Mouse (Mus musculus) forebrain, embryonic 12.5 days (tissue): ENCODE data around the gene Dhx9. TPM values are rescaled to one million over a fixed set of nuclear protein-coding genes. Genes with fewer than 3 reads are reported as not detected.

Experiments used
- ATAC-seq: fragments of 200-750 bp; cut with Nextera tagmentation; 2 replicates; pipeline ENCODE4 v1.8.0; 2017; ENCODE audit warnings: moderate TSS enrichment; ENCODE audit not compliant: low FRiP score
- H3K27ac ChIP-seq: fragments of 300-500 bp; sonication (generic); 2 replicates; pipeline ENCODE4 v1.5.1; 2016; ENCODE audit warnings: mild to moderate bottlenecking
- H3K27me3 ChIP-seq: fragments of 300-500 bp; sonication (generic); 2 replicates; pipeline ENCODE4 v1.6.1; 2016; ENCODE audit warnings: mild to moderate bottlenecking
- H3K36me3 ChIP-seq: fragments of 300-500 bp; sonication (generic); replicated peaks from 2 replicates; pipeline ENCODE4 v1.6.1; 2016; ENCODE audit warnings: mild to moderate bottlenecking
- H3K4me1 ChIP-seq: fragments of 300-500 bp; sonication (generic); 2 replicates; pipeline ENCODE4 v1.6.1; 2016
- H3K4me2 ChIP-seq: fragments of 300-500 bp; sonication (generic); 2 replicates; pipeline ENCODE4 v1.6.1; 2016; ENCODE audit warnings: mild to moderate bottlenecking, moderate library complexity
- H3K4me3 ChIP-seq: fragments of 300-500 bp; sonication (generic); replicated peaks from 2 replicates; pipeline ENCODE4 v1.5.1; 2016; ENCODE audit warnings: mild to moderate bottlenecking
- H3K9ac ChIP-seq: fragments of 300-500 bp; sonication (generic); 2 replicates; pipeline ENCODE4 v1.6.1; 2016; ENCODE audit warnings: mild to moderate bottlenecking
- H3K9me3 ChIP-seq: fragments of 300-500 bp; sonication (generic); 2 replicates; pipeline ENCODE4 v1.6.1; 2016
- WGBS: fragments of 180-500 bp; shearing (Covaris S2); methylation state at CpG from one replicate; pipeline ENCODE4 v1.1.7; 2016; 5-methylcytosine and 5-hydroxymethylcytosine counted together
- polyA plus RNA-seq: library from polyadenylated mRNA; unstranded; fragments of >200 nt; fragmentation: Nextera tagmentation; extraction: Ambion mirVana; gene quantifications from 2 replicates; pipeline ENCODE4 v1.2.1, GENCODE M21; 2016

Dhx9 gene
- polyA plus RNA-seq, 1 experiment from 2014 or later, result 58.9 TPM

DNA sequence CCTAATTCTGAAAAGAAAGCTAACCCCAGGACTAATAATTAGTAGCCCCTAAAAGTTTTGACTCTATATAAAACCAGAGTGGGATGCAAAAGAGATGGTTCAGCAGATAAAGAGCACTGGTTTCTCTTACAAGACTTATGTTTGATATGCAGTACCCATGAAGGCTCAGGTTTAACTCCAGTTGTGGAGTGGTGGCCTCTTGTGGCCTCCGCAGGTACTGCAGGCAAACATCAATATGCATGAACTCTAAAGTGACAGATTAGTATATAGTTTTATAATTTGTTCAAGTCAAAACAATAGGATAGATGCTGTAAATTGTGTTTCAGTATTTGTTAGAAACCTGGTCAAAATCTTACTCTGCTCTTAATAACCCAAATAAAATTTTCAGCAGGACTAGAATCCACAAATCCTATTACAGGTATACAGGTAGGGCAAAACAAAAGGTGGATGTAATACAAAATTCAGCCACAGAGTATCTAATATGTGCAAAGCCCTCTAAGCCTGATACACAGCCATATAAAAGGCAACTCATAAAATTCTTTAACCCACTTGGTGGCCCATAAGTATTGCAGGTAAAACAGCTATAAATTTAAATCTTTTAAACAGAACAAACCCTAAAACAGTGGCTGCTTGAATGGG is 7.0 kb downstream of the Dhx9 start:
- no peaks in the 10 kb centered on the region for H3K9me3 ChIP-seq
- peaks cover 71% of the 10 kb centered on the region for H3K36me3 ChIP-seq
- H3K27me3 ChIP-seq, result no peaks in the 10 kb centered on the region
- 0 out of 2 replicates have a peak, but pooled peaks have one; percentile 10 for ATAC-seq
- no peak overlapping the region for H3K4me3 ChIP-seq
- WGBS, result 50% methylated on average over 1 of the region's 1 CpGs
- H3K27ac ChIP-seq, result no peak overlapping the region
- no peak overlapping the region for H3K4me2 ChIP-seq
- peaks cover 16% of the 10 kb centered on the region for H3K4me1 ChIP-seq
- no peak overlapping the region for H3K9ac ChIP-seq

DNA sequence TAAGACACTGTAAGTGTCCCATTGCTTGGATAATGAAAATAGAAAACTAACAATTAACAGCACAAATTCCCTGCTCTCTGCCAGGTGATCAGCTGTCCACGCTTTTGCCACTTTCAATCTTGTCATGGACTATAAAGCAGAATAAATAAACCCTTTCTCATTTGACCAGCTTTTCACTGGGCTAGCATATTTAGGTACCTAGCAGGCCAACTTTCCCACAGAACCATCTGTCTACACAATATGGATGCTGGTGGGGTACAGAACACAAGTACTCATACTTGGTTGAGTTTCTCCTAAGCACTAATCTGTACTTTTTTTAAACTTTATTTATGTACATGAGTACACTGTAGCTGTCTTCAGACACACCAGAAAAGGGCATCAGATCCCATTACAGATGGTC is 8.2 kb downstream of the Dhx9 start:
- 94% methylated on average over 1 of the region's 1 CpGs for WGBS
- peaks cover 80% of the 10 kb centered on the region for H3K36me3 ChIP-seq
- H3K27ac ChIP-seq, result no peak overlapping the region
- no peaks in the 10 kb centered on the region for H3K27me3 ChIP-seq
- no peak overlapping the region for H3K4me3 ChIP-seq
- no peak overlapping the region for H3K4me2 ChIP-seq
- no peak for ATAC-seq
- no peak overlapping the region for H3K9ac ChIP-seq
- no peaks in the 10 kb centered on the region for H3K9me3 ChIP-seq
- H3K4me1 ChIP-seq, result peaks cover 4% of the 10 kb centered on the region

DNA sequence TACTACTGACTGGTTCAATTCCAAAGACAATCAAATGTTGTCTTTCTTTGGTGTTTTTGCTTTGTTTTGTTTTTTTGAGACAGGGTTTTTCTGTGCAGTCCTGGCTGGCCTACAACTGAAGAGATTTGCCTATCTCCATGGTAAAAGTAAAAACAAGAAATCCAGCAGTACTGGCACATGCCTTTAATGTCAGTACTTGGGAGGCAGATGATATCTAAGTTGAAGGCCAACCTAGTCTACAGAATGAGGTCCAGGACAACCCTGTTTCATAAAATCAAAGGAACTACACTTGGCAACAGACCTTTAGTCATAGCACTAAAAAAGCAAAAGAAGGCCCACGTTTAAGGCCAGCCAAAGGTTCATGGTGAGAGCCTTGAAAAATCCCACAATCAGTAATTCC is 25.7 kb downstream of the Dhx9 start:
- H3K4me1 ChIP-seq, result no peaks in the 10 kb centered on the region
- no peaks in the 10 kb centered on the region for H3K9me3 ChIP-seq
- no peak overlapping the region for H3K4me3 ChIP-seq
- H3K27ac ChIP-seq, result no peak overlapping the region
- no peak overlapping the region for H3K4me2 ChIP-seq
- ATAC-seq, result no peak
- H3K9ac ChIP-seq, result no peak overlapping the region
- H3K27me3 ChIP-seq, result no peaks in the 10 kb centered on the region
- H3K36me3 ChIP-seq, result peaks cover 83% of the 10 kb centered on the region
- WGBS, result 84% methylated on average over 1 of the region's 1 CpGs

- Histone ChIP-seq H3K36me3 (peaks cover 66% of the 10 kb centered on the region), H3K4me2 (no peak overlapping the region), H3K27me3 (no peaks in the 10 kb centered on the region), H3K4me1 (no peaks in the 10 kb centered on the region), H3K4me3 (no peak overlapping the region), H3K9ac (no peak overlapping the region), H3K9me3 (no peaks in the 10 kb centered on the region), H3K27ac (no peak overlapping the region)
- peak; percentile 42; the same call in 1 of the 2 replicates for ATAC-seq
- WGBS, result 92% methylated on average over 5 of the region's 5 CpGs
These were observed 31.3 kb downstream of the Dhx9 start for GRCm38 (mm10) chr1:153456137-153456536.

GRCm38 (mm10) chr1:153453146-153453642 is 34.3 kb downstream of the Dhx9 start:
- peaks cover 42% of the 10 kb centered on the region for H3K36me3 ChIP-seq
- no peak overlapping the region for H3K9ac ChIP-seq
- H3K4me3 ChIP-seq, result no peak overlapping the region
- H3K9me3 ChIP-seq, result no peaks in the 10 kb centered on the region
- 85% methylated on average over 3 of the region's 3 CpGs for WGBS
- no peaks in the 10 kb centered on the region for H3K4me1 ChIP-seq
- H3K4me2 ChIP-seq, result no peak overlapping the region
- peak; percentile 9; the same call in 1 of the 2 replicates for ATAC-seq
- H3K27me3 ChIP-seq, result no peaks in the 10 kb centered on the region
- no peak overlapping the region for H3K27ac ChIP-seq

DNA sequence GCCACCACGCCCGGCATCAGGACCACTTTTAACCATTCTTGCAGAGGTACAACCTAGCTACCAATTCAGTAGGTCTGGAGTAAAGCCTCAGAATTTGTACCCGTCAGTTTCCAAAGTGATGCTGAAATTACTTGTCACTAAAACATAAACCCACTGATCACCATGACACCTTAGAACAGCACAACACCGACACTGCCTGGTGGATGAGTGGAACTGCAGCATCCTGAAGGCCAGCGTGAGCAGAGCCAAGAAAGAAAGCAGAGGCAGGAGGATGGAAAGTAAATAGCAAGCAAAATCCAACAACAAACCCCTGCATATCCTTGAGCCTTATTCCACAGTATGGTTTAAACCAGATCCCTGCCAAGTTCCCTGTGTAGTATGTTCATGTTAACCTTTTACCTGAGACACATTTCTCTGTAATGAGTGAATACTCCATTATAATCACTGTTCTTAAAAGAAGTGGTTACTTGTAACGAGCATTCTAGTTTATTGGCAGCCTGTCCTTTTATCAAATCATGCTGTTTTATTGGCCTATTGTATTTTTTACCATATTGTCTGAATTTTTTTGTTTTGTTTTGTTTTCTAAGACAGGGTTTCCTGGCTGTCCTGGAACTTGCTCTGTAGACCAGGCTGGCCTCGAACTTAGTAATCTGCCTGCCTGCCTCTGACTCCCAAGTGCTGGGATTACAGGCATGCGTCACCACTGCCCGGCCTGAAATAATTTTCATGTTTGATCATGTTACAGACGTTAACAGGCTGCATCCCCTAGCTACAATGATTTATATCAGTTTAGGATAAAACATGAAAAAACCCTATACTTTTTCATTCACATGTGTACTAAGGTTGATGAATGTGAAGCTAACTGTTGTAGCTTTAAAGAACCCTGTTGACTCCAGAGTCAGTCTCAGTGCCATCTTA is 36.0 kb downstream of the Dhx9 start:
- WGBS, result 74% methylated on average over 10 of the region's 10 CpGs
- H3K9me3 ChIP-seq, result no peaks in the 10 kb centered on the region
- peak; percentile 41; the same call in 1 of the 2 replicates for ATAC-seq
- peaks cover 31% of the 10 kb centered on the region for H3K36me3 ChIP-seq
- no peak overlapping the region for H3K27ac ChIP-seq
- no peak overlapping the region for H3K4me2 ChIP-seq
- H3K9ac ChIP-seq, result no peak overlapping the region
- no peaks in the 10 kb centered on the region for H3K4me1 ChIP-seq
- no peaks in the 10 kb centered on the region for H3K27me3 ChIP-seq
- H3K4me3 ChIP-seq, result no peak overlapping the region

GRCm38 (mm10) chr1:153446120-153446831 is 41.2 kb downstream of the Dhx9 start:
- Histone ChIP-seq H3K36me3 (peaks cover 5% of the 10 kb centered on the region), H3K27me3 (no peaks in the 10 kb centered on the region), H3K27ac (no peak overlapping the region), H3K4me1 (no peaks in the 10 kb centered on the region), H3K4me3 (no peak overlapping the region), H3K9me3 (no peaks in the 10 kb centered on the region), H3K9ac (no peak overlapping the region), H3K4me2 (no peak overlapping the region)
- ATAC-seq, result no peak
- WGBS, result 95% methylated on average over 20 of the region's 20 CpGs

DNA sequence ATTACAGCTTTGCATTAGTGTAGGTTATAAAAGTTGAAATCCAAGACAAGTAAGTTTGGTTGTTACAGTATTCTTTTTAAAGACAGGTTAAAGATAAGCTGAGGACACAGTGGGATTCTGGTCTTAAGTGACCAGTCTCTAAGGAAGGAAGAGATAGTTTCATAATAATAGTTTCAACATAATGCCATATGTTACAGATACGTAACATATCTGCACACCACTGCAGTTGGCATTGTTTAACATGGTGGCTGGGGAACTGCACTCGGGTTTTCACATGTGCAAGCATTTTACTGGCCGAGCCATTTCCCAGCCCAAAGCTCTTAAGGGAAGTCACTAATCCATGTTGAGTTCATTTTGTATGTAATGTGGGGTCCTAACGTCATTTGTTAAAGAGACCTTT is 43.8 kb downstream of the Dhx9 start:
- no peak overlapping the region for H3K9ac ChIP-seq
- no peak overlapping the region for H3K4me2 ChIP-seq
- no peaks in the 10 kb centered on the region for H3K27me3 ChIP-seq
- no peak overlapping the region for H3K4me3 ChIP-seq
- H3K36me3 ChIP-seq, result no peaks in the 10 kb centered on the region; the same call in 1 of the 2 replicates
- no peak overlapping the region for H3K27ac ChIP-seq
- 81% methylated on average over 4 of the region's 4 CpGs for WGBS
- ATAC-seq, result no peak
- no peaks in the 10 kb centered on the region for H3K4me1 ChIP-seq
- no peaks in the 10 kb centered on the region for H3K9me3 ChIP-seq

GRCm38 (mm10) chr1:153443019-153443418 is 44.4 kb downstream of the Dhx9 start:
- no peak overlapping the region for H3K4me2 ChIP-seq
- no peak overlapping the region for H3K27ac ChIP-seq
- no peak overlapping the region for H3K9ac ChIP-seq
- no peak for ATAC-seq
- H3K9me3 ChIP-seq, result no peaks in the 10 kb centered on the region
- H3K4me1 ChIP-seq, result no peaks in the 10 kb centered on the region
- no peaks in the 10 kb centered on the region for H3K27me3 ChIP-seq
- WGBS, result 83% methylated on average over 1 of the region's 1 CpGs
- H3K4me3 ChIP-seq, result no peak overlapping the region
- no peaks in the 10 kb centered on the region; the same call in 1 of the 2 replicates for H3K36me3 ChIP-seq

GRCm38 (mm10) chr1:153441656-153442055 is 45.8 kb downstream of the Dhx9 start:
- Histone ChIP-seq H3K9me3 (no peaks in the 10 kb centered on the region), H3K4me1 (no peaks in the 10 kb centered on the region), H3K27me3 (no peaks in the 10 kb centered on the region), H3K36me3 (no peaks in the 10 kb centered on the region; the same call in 1 of the 2 replicates), H3K9ac (no peak overlapping the region), H3K4me2 (no peak overlapping the region), H3K4me3 (no peak overlapping the region), H3K27ac (no peak overlapping the region)
- no peak for ATAC-seq
- WGBS, result 79% methylated on average over 3 of the region's 3 CpGs

DNA sequence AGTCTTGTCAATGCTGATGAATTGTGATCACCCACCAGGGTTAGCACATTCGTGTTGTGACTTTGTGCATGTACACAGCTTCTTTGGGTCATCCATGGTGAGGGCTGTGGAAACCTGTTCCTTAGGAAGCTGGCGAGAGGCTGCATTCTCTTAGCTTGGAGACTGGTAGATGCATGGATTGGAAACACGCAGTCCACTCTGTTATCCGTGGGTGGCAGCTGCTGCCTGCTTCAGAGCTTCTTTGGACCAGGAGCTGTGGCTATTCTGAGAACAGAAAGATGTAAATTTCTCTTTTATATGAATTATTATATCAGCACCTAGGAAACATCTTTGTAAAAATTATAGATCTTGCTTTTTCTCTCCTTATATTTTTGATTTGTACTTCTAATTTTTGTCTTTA is 46.7 kb downstream of the Dhx9 start:
- Histone ChIP-seq H3K27ac (no peak overlapping the region), H3K4me1 (no peaks in the 10 kb centered on the region)
- 83% methylated on average over 4 of the region's 4 CpGs for WGBS

GRCm38 (mm10) chr1:153437536-153437935 is 49.9 kb downstream of the Dhx9 start:
- Histone ChIP-seq H3K4me1 (no peaks in the 10 kb centered on the region), H3K4me2 (no peak overlapping the region), H3K9ac (no peak overlapping the region), H3K4me3 (no peak overlapping the region), H3K9me3 (no peaks in the 10 kb centered on the region), H3K36me3 (no peaks in the 10 kb centered on the region), H3K27me3 (no peaks in the 10 kb centered on the region), H3K27ac (no peak overlapping the region)
- 88% methylated on average over 11 of the region's 11 CpGs for WGBS
- ATAC-seq, result no peak

More for the DNA sequence above, 46.7 kb downstream of the Dhx9 start:
- Histone ChIP-seq H3K4me2 (no peak overlapping the region), H3K4me3 (no peak overlapping the region), H3K9ac (no peak overlapping the region), H3K9me3 (no peaks in the 10 kb centered on the region), H3K36me3 (no peaks in the 10 kb centered on the region), H3K27me3 (no peaks in the 10 kb centered on the region)
- no peak for ATAC-seq
